ENCODE assay signal across 9 mouse cellular contexts in the genomic region with DNA sequence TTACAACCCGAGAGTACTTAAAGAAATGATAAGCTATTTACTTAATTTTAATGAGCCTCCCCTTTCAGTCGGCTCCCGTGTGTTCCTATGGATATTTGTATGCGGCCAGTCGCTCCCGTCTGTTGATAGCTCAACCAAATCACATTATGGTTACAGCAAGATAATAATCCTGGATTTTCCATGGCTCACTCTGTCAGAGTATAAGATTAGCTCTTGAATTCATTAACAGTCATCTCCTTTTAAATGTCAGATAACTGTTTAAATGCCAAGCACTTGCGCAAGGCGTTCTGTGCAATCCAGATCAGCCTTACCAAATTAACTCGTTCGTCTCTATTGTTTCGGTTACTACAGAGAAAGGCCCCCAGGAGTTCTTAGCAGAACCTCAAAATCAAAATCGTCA.
DNase-seq lines count a peak whose midpoint lies in the region; ATAC-seq and TF ChIP-seq lines count a peak whose summit lies in the region.
"Had no signal": no experiment of that assay in that cellular context is flagged by ENCODE, and none has a peak within 500 bp of the region (broad histone marks: within the 10 kb centered on the region; RNA-seq: fewer than 3 reads in every experiment).

No protein-coding gene starts in this region.

- peak; percentile 9; the same call in 1 of the 2 replicates for ATAC-seq in hindbrain, embryonic 14.5 days (ENCODE audit: low FRiP score)

- no peak for TF ChIP-seq EP300 in heart, adult 2 months (IDR thresholded peaks at IDR 0.05; ENCODE audit: insufficient read depth, low read depth, low read length)

- intact Hi-C loops in heart, adult 2 months (cut with DNase I) = no loop called here

- no peaks in the 10 kb centered on the region for H3K4me1 ChIP-seq in heart, adult 2 months (ENCODE audit: control insufficient read depth, insufficient read depth, low read length)
- H3K4me1 ChIP-seq in bone marrow macrophage, adult 2 months (ENCODE audit: control insufficient read depth, insufficient read depth, low read length) = peaks cover 14% of the 10 kb centered on the region
- peaks cover 13% of the 10 kb centered on the region for H3K4me1 ChIP-seq in hindbrain, embryonic 14.5 days (replicated peaks; ENCODE audit: control insufficient read depth, insufficient read depth, low read length)
- H3K4me1 ChIP-seq in midbrain, embryonic 10.5 days = peaks cover 23% of the 10 kb centered on the region

- no peak overlapping the region for H3K27ac ChIP-seq in heart, adult 2 months
- H3K27ac ChIP-seq in bone marrow macrophage, adult 2 months (ENCODE audit: insufficient read depth, low read depth, low read length) = peak overlapping the region; percentile 80
- H3K27ac ChIP-seq in hindbrain, embryonic 14.5 days = no peak overlapping the region
- no peak overlapping the region for H3K27ac ChIP-seq in midbrain, embryonic 10.5 days (replicated peaks)

- peak; percentile 14 to 26 for DNase-seq in heart, adult 18-20 months
- DNase-seq in heart, adult 2 months = no peak
- no peak for DNase-seq in hindbrain, embryonic 14.5 days (ENCODE audit: low spot score)
- no peak for DNase-seq in midbrain, embryonic 10.5 days (ENCODE audit: low spot score)
- DNase-seq in right cerebral cortex, postnatal 25 days = no peak
- DNase-seq in ovary, postnatal 36 days (ENCODE audit: low spot score) = no peak
- DNase-seq in embryo, embryonic 10.5 days (ENCODE audit: low spot score) = no peak
- DNase-seq: thymus, postnatal 36 days had no signal

- WGBS in heart, adult 2 months = 25% methylated on average over 12 of the region's 12 CpGs
- whole genome bisulfite sequencing in hindbrain, embryonic 14.5 days = 18% methylated on average over 12 of the region's 12 CpGs
- WGBS in midbrain, embryonic 10.5 days = 22% methylated on average over 12 of the region's 12 CpGs

- no peaks in the 10 kb centered on the region for H3K9me3 ChIP-seq in hindbrain, embryonic 14.5 days (ENCODE audit: control insufficient read depth, low read length)
- H3K9me3 ChIP-seq in midbrain, embryonic 10.5 days (replicated peaks) = no peaks in the 10 kb centered on the region

- H3K27me3 ChIP-seq in heart, adult 2 months (ENCODE audit: control insufficient read depth, insufficient read depth, low read length) = no peaks in the 10 kb centered on the region; the same call in 1 of the 2 replicates
- H3K27me3 ChIP-seq in hindbrain, embryonic 14.5 days (ENCODE audit: control insufficient read depth, insufficient read depth, low read length) = 0 out of 2 replicates have a peak, but pooled peaks cover 3% of the 10 kb centered on the region
- H3K27me3 ChIP-seq in midbrain, embryonic 10.5 days (ENCODE audit: low read depth, poor library complexity, severe bottlenecking) = peaks cover 54% of the 10 kb centered on the region

- H3K79me2 ChIP-seq in heart, adult 2 months (replicated peaks; ENCODE audit: control insufficient read depth, insufficient read depth, low read length) = no peaks in the 10 kb centered on the region

- no peaks in the 10 kb centered on the region for H3K36me3 ChIP-seq in heart, adult 2 months (ENCODE audit: control insufficient read depth, insufficient read depth, low read length)
- H3K36me3 ChIP-seq in hindbrain, embryonic 14.5 days (replicated peaks; ENCODE audit: control insufficient read depth, insufficient read depth) = no peaks in the 10 kb centered on the region
- H3K36me3 ChIP-seq in midbrain, embryonic 10.5 days = no peaks in the 10 kb centered on the region

- no peak for TF ChIP-seq CTCF in heart, adult 2 months (IDR thresholded peaks at IDR 0.05)
- no peak for TF ChIP-seq CTCF in bone marrow macrophage, adult 2 months (IDR thresholded peaks at IDR 0.05; ENCODE audit: low read depth, low read length)

- no peak overlapping the region for H3K9ac ChIP-seq in heart, adult 2 months (ENCODE audit: low read depth, low read length)
- H3K9ac ChIP-seq in hindbrain, embryonic 14.5 days = no peak overlapping the region

- H3K4me3 ChIP-seq in heart, adult 2 months = no peak overlapping the region
- H3K4me3 ChIP-seq in bone marrow macrophage, adult 2 months (ENCODE audit: insufficient read depth, low read length) = peak overlapping the region; percentile 21; the same call in 1 of the 2 replicates
- no peak overlapping the region for H3K4me3 ChIP-seq in hindbrain, embryonic 14.5 days (replicated peaks; ENCODE audit: low read length)
- peak overlapping the region; percentile 40 for H3K4me3 ChIP-seq in midbrain, embryonic 10.5 days

- peak overlapping the region; percentile 39 for H3K4me2 ChIP-seq in hindbrain, embryonic 14.5 days (replicated peaks)

- TF ChIP-seq POLR2A in heart, adult 2 months (IDR thresholded peaks at IDR 0.05; ENCODE audit: insufficient read depth, low read depth, low read length) = no peak
- no peak for TF ChIP-seq POLR2A in bone marrow macrophage, adult 2 months (IDR thresholded peaks at IDR 0.05; ENCODE audit: borderline replicate concordance, low read depth, low read length)

Comparison
In these comparisons a context has a peak if more than half of its experiments do, and no peak if none do; other contexts are left out.
1. DNase-seq: peak in heart, adult 18-20 months (2 of 2); none in heart, adult 2 months (0 of 2), hindbrain, embryonic 14.5 days (single experiment), midbrain, embryonic 10.5 days (single experiment), right cerebral cortex, postnatal 25 days (single experiment), ovary, postnatal 36 days (single experiment) and embryo, embryonic 10.5 days (single experiment).
2. H3K4me3 ChIP-seq: peak in bone marrow macrophage, adult 2 months (single experiment) and midbrain, embryonic 10.5 days (single experiment); none in heart, adult 2 months (single experiment) and hindbrain, embryonic 14.5 days (single experiment).